Mouse (Mus musculus): Measurements from ENCODE around the gene Cttnbp2.

DNA sequence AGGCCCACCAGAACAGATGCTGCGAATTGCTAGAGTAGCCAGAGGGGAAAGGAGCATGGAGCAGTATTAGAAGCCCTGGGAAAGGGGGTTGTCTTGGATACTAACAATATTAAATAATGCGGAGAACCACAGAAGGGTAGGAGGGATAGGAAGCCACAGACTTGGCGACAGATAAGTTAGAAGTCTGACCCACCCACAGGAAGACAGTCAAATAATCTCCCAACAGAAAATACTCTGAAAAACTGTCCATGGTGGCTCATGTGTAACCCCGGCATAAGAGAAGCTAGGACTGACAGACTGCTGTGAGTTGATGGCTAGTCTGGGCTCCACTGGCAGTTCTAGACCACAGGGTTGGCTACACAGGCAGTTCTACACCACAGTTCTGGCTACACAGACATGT, 98.7 kb downstream of the Cttnbp2 start:
- TF ChIP-seq MAFK (IDR thresholded peaks at IDR 0.05; ENCODE audit: insufficient read depth, low read depth, low read length) (no peak), CHD2 (IDR thresholded peaks at IDR 0.05; ENCODE audit: low read depth, low read length) (no peak), ZNF384 (IDR thresholded peaks at IDR 0.05; ENCODE audit: low read depth, low read length) (no peak), HCFC1 (IDR thresholded peaks at IDR 0.05; ENCODE audit: borderline replicate concordance, insufficient read depth, low read length) (no peak)
